Mouse (Mus musculus): ENCODE measurements around the gene Sox11.

- TF ChIP-seq GATA1 (IDR thresholded peaks at IDR 0.05; ENCODE audit: borderline replicate concordance, low read length) (no peak), FLI1 (IDR thresholded peaks at IDR 0.05; ENCODE audit: low read length) (no peak)
Measured at GRCm38 (mm10) chr12:27303190-27303589, 39.2 kb downstream of the Sox11 start.
